Mouse (Mus musculus) left cerebral cortex, postnatal 14 days (tissue): Measurements from ENCODE around the gene Trpm3. TPM values are rescaled to one million over a fixed set of nuclear protein-coding genes. Genes with fewer than 3 reads are reported as not detected.
A peak's percentile ranks its signal among the peaks of the same experiment; 100 is the strongest.

Source experiments
- DNase-seq, 2 experiments: peaks; one replicate each; pipeline ENCODE4 v3.0.0; 2021 to 2022; ENCODE audit warnings: low spot score in 2 of 2, mixed read lengths in 1 of 2
- intact Hi-C: fragments of 180-260 bp; cut with DNase I; formaldehyde crosslinking; loops from one replicate; pipeline ENCODE4 v1.15.1; 2025
- total RNA-seq, 2 experiments: library from RNA; stranded (reverse); gene quantifications; 2 replicates each; pipeline ENCODE4 v1.2.3; 2021

The Trpm3 gene
- total RNA-seq, 2 experiments from 2014 or later, result 35.9 to 39.2 TPM

DNA sequence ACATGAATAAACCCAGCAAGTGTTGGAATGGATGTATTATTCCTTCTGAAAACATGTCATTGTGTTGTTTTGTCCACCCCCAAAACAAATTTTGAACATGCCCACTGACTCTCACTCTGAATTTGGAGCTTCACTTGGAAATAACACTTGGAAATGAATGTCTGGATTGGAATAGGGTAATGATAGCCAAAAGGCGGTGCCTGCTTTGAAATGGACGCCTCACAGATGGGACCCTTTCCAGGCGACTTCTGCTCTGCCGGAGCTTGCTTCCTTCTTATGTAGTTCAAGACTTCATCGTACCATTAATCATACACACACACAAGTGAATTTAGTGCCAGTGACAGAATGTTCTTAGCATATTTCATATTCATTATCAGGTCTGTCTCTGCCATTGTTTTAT lies 312.4 kb downstream of the Trpm3 start:
- no peak for DNase-seq
- intact Hi-C loops, result loop anchor here (10.0 kb wide), 1 partner anchor 414 kb away; no protein-coding TSS in a partner anchor

DNA sequence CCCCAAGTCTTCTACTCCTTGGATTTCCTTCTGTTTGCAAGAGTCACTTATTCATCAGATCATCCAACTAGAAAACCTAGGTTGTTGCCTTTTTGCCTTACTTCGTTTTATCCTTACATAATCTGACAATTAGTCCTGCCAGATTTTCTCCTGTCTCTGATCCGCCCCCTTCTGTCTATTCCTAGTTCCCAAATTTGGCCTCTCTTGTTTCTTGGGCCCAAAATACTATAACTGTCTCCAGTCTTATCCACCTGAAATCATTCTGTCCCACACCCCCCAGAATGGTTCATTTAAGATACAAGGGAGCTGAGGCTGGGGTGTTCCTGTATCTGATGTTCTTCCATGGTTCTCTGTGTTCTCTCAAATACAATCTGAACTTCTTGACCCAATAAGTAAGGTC lies 318.1 kb downstream of the Trpm3 start:
- DNase-seq, result no peak
- intact Hi-C loops, result loop anchor here (10.0 kb wide), 1 partner anchor 408 kb away; no protein-coding TSS in a partner anchor

DNA sequence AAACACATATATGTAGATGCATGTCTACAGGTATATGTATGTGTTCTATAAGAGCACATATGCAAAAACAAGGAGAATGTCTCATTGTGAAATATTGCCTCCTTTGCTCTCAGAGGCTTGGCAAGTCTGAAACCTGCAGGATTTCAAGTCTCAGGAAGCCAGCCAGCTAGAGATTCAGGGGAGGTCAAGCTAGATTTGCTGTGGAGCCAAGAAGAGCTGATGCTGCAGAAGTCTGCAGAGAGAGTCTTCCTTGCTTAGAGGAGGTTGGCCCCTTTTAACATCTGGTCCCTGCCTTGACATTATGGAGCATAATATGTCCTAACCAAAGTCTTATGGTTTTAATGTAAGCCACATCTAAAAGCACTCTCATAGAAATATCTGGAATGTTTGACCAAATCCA lies 323.2 kb downstream of the Trpm3 start:
- intact Hi-C loops, result no loop called here
- no peak for DNase-seq

DNA sequence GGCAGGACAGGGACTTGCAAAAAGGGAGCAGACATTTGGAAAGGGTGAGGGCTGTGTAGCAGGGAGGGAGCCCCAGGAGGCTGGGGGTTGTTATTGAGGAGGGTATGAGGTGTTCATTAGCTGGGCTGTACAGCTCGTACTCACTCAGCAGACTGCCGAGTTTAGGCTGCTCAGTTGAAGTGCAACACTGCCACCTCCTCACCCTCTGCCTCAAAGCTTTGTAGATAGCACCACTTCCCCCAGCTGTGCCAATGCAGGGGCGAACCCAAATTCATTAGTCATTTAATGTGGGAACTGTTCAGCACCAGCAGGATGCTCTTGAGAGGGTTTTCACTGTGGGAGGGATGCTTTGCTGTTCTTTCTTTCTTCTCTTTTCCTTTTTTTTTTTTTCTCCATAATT lies 324.7 kb downstream of the Trpm3 start:
- intact Hi-C loops, result no loop called here
- peak; percentile 58 to 64 for DNase-seq

DNA sequence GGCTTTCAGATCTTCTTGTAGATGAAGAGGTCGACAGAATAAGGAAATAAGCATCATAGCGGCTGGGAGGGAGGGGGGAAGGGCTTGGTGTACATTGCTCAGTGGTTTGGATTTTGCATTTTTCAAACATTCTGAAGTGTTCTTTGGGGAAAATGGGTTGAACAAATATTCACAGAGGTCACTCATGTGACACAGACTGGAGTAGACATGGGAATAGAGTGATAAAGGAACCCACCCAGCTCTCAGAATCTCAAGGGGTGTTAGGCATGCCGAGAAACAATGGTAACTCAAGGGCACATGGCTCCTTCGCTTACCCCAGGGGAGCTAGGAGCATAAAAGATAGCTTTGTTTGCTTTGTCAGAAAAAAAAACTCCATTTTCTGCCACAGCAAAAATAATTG lies 330.8 kb downstream of the Trpm3 start:
- intact Hi-C loops, result loop anchor here (10.0 kb wide), 1 partner anchor 75 kb away; no protein-coding TSS in a partner anchor
- no peak for DNase-seq

DNA sequence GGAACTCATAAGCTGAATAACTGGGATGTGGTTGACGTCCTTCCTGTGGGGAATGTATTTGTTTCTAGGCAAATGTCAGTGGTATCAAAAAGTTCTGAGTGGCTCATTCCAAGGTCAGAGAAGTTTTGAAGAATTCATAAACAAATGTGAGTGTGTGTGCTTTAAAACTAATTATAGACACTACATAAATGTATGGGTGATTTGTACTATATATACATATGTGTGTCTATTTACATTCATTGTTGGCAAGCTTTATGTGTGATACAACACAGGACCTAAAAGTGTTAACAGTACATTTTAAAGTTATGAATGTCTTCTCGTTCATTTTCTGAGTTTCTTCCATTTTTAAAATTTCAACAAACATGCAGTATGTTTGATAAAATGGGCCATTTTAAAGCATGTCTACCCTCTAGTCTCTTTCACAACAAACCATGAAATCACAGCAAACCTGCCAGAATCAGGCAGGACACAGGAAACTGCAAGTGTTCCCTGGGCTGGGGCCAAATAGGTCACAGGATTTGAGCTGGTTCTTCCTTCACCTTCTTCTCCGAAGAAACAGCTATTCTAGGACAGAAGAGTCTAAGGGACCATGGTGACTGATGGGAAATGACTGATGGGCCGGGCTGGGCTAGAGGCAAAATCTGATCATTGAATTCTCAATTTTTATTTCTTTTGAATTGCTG lies 334.3 kb downstream of the Trpm3 start:
- peak in 1 of 2 experiments; percentile 25 for DNase-seq
- intact Hi-C loops, result loop anchor here (10.0 kb wide), 1 partner anchor 72 kb away; no protein-coding TSS in a partner anchor

DNA sequence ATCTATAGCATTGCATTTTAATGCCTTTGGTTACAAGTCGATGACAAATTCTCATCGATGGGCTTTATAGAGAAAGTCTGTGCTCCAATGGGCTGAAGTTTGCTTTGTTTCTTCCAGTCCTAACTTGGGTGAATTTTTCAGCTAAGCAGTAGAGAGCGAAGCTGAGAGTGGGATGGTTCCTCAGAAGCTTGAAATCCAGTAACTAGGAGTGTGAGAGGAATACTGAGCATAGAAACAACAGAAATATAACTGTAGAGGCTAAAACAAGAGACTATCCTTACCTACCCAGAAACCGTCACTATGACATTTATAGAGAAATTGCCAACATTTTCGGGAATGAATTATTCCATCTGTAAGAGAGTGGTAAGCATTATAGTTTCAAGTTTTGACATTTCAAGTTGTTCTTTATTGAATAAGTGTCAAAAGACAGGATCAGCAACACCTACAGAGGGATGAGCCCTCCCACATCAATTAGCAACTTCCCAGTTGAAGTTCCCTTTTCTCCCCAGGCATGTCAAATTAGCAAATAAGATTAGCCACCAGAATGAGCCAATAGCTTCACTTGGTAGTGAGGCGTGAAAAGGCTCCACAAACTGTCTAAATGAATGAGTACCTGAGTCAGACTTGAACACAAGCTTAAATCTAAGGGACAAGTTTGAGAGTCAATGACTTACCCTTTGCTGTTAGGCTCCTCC lies 339.6 kb downstream of the Trpm3 start:
- DNase-seq, result peak in 1 of 2 experiments; percentile 6
- intact Hi-C loops, result loop anchor here (10.0 kb wide), 1 partner anchor 66 kb away; no protein-coding TSS in a partner anchor

DNA sequence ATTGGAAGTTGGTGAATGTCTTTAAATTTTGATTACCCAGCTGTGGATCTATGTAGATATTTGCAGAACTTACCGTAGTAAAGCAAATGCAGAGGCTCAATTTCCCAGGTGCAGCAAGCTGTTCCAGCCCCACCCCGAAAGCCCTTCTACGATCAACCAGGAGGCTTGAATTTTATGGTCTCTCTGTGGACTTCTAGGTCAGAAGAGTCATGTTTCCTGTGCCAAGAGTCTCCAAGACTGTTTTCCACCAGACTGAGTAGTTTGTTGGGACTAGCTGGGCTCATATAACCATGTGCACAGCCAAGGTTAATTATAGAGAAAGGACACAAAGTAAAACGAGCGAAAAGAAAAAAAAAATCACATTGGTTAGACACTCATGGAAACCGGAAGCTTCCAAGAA lies 364.6 kb downstream of the Trpm3 start:
- no peak for DNase-seq
- intact Hi-C loops, result no loop called here

DNA sequence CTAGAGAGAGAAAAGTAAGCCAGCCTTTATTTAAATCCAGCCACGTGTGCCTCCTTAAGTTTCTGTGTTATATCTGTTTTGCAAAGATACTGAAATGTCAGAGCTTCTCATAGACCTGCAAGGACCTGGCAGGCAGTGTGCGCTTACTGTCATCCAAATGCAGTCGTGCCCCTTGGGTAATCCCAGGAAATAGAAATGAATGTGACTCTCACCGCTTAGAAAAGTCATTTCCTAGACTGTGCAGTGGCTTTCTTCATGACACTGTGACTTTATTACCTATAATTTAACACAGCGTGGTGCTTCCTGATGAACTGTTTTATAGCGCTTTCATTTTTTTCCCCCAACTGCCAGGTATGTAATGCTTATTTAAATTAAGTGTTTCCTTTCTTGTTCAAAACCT lies 379.7 kb downstream of the Trpm3 start:
- DNase-seq, result no peak
- intact Hi-C loops, result no loop called here

DNA sequence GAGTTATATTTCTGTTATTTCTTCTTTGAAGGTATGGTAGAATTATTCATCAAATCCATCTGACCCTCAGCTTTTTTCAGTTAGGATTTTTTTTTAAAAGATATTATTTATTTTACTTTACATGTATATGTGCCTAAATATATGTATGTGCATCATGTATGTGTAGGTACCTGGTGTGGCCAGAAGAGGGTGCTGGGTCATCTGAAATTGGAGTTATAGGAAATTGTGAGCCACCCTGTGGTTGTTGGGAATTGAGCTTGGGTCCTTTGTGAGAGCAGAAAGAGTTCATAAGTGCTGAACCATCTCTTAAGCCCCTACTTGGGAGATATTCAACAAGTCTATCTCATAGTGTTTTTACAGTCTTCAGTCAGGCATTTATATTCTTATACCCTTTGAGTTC lies 389.1 kb downstream of the Trpm3 start:
- no peak for DNase-seq
- intact Hi-C loops, result no loop called here

DNA sequence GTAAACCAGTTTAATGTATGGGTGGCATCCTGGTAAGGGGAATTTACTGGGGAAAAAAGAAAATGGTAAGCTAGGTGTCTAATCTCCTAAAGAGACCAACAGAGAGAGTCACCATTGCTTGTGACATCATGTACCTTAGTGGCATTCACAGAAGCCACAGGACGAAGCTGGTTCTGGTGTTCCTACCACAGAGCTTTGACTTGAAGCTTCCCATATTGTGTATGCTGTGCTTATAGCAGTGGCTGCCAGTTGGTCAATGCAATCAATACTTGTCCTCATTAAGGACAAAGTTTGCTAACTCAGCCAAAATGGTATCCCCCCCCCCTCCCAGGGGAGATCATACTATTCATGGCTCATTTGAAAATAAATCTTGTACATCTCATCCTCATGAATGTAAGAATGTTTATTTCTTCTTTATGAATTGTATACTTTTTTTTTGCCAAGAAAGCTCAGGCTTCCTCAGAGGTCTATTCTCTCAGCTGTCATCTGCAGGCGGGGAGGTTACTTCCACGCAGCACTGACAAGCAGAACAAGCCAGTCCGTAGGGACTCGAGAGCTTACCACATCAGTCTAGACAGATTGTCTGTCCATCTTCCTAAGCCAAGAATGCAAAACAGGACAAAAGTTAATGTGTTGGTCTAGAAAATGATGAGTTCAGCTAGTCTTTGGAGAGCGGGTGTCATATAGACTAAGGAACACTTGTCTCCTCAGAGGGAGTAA lies 404.3 kb downstream of the Trpm3 start:
- no peak for DNase-seq
- intact Hi-C loops, result loop anchor here (10.0 kb wide), 1 partner anchor 68 kb away; no protein-coding TSS in a partner anchor

DNA sequence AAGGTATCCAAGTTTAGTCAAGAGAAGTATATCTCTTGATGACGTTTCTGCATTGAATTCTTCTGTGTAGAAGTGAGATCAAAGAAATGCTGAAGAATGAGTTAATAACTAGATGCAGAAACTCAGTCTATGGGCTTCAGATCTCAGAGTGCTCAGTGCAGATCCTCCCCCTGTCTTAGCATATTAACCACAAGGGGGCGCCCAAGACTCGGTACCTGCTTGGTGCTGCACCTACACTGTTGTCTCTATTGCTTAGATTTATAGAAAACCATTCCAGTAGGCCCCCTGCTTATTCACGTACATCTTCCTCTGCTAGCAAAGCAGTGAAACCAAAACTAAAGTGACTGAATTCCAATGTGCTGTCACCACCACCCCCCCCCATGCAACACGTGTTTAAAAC lies 413.3 kb downstream of the Trpm3 start:
- intact Hi-C loops, result loop anchor here (5.0 to 10.0 kb wide), 3 partner anchors 83 to 330 kb away; no protein-coding TSS in a partner anchor
- DNase-seq, result peak; percentile 38 to 76

DNA sequence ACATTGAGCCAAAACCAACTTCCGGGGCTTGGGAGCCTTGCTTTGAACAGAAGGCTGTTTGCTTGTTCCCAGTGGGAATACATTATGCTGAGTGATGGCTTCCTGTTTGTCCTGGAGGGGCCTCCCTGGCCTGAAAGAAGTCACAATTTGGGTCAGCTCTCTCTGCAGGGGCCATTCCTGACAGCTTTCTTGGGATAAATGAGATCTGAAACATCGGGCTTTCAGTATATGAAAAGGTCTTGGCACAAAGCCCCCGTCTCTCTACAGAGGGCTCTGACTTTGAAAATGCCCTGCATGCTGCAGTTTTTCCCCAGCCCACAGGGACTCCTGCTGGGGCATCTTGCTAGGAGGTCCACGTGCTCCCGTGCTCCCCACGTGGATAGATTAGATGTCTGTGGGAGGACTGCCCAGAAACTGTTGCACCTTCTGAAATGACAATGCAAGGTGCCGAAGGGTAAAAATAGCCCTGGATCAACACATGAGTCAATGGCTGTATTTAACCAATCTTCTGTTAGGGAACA lies 415.6 kb downstream of the Trpm3 start:
- intact Hi-C loops, result loop anchor here (5.0 to 10.0 kb wide), 3 partner anchors 80 to 328 kb away; no protein-coding TSS in a partner anchor
- DNase-seq, result peak; percentile 34 to 42

DNA sequence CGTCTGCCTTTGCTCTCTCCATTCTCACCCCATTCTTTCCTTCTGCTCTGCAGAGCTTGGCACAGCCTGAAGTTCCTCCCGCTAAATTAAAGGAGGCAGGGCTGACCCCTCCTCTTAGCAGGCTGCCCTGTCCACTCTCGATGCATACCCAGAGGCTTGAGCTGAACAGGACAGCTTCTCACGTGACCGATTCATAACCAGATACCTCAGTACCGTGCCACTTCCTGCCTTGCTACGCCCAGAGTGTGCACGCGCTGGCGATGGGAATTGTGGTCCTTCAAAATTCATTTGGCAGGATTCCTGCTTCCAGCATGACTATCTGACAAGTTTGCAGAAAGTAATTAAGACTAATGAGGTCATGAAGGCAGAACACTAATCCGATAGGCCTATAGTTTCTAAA lies 433.6 kb downstream of the Trpm3 start:
- intact Hi-C loops, result no loop called here

DNA sequence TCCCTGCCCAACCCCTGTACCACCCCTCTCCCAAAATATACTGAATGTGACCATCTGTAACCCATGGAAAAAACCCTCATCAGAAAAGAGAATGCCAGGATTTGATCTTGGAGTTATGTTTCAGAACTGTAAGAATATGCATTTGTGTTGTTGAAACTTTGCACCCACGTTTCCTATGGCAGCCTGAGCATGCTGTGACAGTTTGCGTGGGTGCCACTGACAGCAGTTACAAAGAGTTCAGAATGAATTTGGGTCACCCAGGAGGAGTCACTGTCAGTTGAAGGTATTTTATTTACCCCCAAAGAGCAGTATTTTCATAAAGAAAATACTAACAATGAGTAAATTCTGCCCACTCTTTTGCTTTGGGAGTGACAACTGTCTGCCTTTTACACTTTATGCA lies 434.0 kb downstream of the Trpm3 start:
- intact Hi-C loops, result no loop called here
- no peak for DNase-seq

More for the DNA sequence above, 433.6 kb downstream of the Trpm3 start:
- DNase-seq, result no peak

DNA sequence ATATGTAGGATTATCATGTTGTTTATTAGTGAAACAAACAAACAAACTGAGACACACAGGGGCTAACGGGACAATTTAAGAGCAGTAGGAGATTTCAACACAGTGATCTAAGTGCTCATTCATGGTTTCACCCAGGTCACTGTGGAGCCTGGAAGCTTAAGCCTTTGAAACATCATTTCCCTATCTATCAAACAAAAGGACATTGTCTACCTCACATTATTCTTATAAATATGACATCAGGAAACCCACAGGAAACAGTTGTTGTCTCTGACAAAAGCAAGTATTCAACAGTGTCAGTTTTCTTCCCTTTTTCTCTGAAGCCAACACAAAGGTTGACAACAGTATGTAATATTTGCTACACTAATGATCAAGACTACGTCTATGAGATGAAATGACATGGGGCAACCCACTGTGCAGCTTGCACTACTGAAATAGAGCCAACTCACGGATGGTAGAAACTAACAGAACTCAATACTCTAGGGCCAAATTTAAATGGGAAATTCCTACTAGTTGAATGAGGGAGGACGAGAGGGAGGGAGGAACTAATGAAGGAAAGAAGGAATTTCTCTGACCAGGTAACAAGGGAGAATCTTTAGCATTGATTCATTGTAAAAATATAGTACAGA lies 443.4 kb downstream of the Trpm3 start:
- intact Hi-C loops, result no loop called here
- no peak for DNase-seq

DNA sequence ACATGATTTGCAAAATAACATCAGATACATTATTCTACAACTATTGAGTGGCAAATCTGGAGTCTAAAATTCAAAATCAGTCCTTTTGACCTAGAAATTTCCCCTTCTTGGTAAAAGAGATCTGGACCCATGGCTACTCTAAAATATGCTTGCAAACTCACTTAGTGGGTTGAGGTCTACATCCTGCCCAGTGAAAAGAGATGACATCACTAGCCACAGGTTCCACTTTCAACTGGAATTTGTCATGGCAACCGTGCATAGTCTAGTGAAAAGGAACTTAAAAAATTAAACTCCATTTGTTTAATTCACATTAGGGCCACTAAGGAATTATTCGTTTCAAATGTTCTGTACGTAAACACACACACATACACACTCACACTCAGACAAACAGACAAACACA lies 455.6 kb downstream of the Trpm3 start:
- no peak for DNase-seq
- intact Hi-C loops, result no loop called here

DNA sequence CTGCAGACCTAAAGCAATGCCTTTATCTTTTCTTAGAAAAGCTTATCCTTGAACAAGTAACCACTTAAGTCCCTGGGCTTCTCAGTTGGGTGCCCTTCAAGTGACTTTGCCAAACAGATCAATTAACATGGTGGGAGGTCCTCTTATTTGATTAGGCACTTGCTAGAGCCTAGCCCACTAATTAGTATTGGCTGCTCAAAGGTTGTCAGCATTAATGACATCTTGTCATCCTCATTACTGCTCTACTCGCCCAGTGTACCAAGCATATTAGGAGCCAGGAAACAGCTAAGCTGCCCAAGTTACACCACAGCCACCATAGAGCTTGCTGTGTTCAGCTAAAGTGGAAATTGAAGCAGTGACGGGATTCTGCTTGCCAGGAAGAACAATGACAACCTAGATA lies 456.4 kb downstream of the Trpm3 start:
- no peak for DNase-seq
- intact Hi-C loops, result no loop called here

DNA sequence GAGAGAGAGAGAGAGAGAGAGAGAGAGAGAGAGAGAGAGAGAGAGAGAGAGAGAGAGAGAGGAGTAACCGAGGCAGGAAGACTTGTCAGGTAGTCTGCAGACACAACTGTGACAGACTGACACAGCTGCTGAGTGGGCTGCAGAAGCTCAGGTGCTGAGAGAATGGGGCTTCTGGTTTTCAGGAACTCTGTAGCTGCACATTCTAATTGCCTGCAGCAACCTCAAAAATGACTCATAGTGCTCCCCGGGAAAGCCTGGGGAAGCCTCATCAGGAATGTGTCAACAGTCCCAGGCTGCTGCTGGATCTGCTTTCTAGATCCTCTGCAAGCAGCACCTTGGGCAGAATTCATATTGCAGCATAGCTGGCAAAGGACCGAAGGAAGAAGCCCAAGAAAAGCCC lies 457.9 kb downstream of the Trpm3 start:
- peak; percentile 57 to 68 for DNase-seq
- intact Hi-C loops, result no loop called here
